Mouse (Mus musculus) myocyte (in vitro differentiated cells): ENCODE measurements around the gene Tns2.

ENCODE experiments used
- E2F4 ChIP-seq: IDR thresholded peaks from one replicate; pipeline ENCODE4 v1.6.1; 2011; ENCODE audit warnings: mild to moderate bottlenecking, control low read depth, moderate library complexity; ENCODE audit not compliant: insufficient read depth
- MAX ChIP-seq: IDR thresholded peaks from one replicate; pipeline ENCODE4 v1.6.1; 2011; ENCODE audit warnings: low read depth, mild to moderate bottlenecking, control low read depth
- POLR2A ChIP-seq: IDR thresholded peaks from one replicate; pipeline ENCODE4 v1.6.1; 2011; ENCODE audit warnings: low read depth, mild to moderate bottlenecking, control low read depth, moderate library complexity; ENCODE audit not compliant: insufficient read length
- POLR2AphosphoS2 ChIP-seq: IDR thresholded peaks from one replicate; pipeline ENCODE4 v1.6.1; 2011; ENCODE audit warnings: low read depth, control low read depth; ENCODE audit not compliant: insufficient read length
- REST ChIP-seq: IDR thresholded peaks from one replicate; pipeline ENCODE4 v1.6.1; 2011; ENCODE audit warnings: mild to moderate bottlenecking, control low read depth, moderate library complexity; ENCODE audit not compliant: insufficient read depth, insufficient read length
- USF1 ChIP-seq: IDR thresholded peaks from one replicate; pipeline ENCODE4 v1.6.1; 2011; ENCODE audit warnings: low read depth, mild to moderate bottlenecking, control low read depth, moderate library complexity

GRCm38 (mm10) chr15:102156836-102157235 lies 56.6 kb downstream of the Tns2 start:
- TF ChIP-seq POLR2A (no peak), MAX (no peak), REST (no peak), USF1 (no peak), E2F4 (no peak), POLR2AphosphoS2 (no peak)
